In genomic region chr7:73185071-73185531, GRCm38 (mm10) we compare ENCODE assay signal across 10 mouse cellular contexts.
A peak's percentile ranks its signal among the peaks of the same experiment; 100 is the strongest.
DNase-seq lines count a peak whose midpoint lies in the region; ATAC-seq and TF ChIP-seq lines count a peak whose summit lies in the region.
"Had no signal": no experiment of that assay in that cellular context is flagged by ENCODE, and none has a peak within 500 bp of the region (broad histone marks: within the 10 kb centered on the region; RNA-seq: fewer than 3 reads in every experiment).

No protein-coding gene starts in this region.

- no peak overlapping the region for H3K4me2 ChIP-seq in hindbrain, embryonic 16.5 days (ENCODE audit: low read length)
- H3K4me2 ChIP-seq in midbrain, embryonic 15.5 days: no peak overlapping the region; the same call in 1 of the 2 replicates
- H3K4me2 ChIP-seq in liver, embryonic 12.5 days: no peak overlapping the region

- no peak for TF ChIP-seq CTCF in gastrocnemius, adult 2 months (IDR thresholded peaks at IDR 0.05)

- H3K4me3 ChIP-seq in hindbrain, embryonic 16.5 days (ENCODE audit: low read length): no peak overlapping the region
- H3K4me3 ChIP-seq in midbrain, embryonic 15.5 days: no peak overlapping the region
- H3K4me3 ChIP-seq in gastrocnemius, adult 2 months: no peak overlapping the region
- no peak overlapping the region for H3K4me3 ChIP-seq in liver, embryonic 12.5 days

- peaks cover 7% of the 10 kb centered on the region for H3K4me1 ChIP-seq in hindbrain, embryonic 16.5 days (ENCODE audit: control insufficient read depth, insufficient read depth, low read depth, low read length)
- peaks cover 16% of the 10 kb centered on the region for H3K4me1 ChIP-seq in midbrain, embryonic 15.5 days
- H3K4me1 ChIP-seq in liver, embryonic 12.5 days: no peaks in the 10 kb centered on the region

- H3K9me3 ChIP-seq in hindbrain, embryonic 16.5 days (ENCODE audit: control insufficient read depth, low read length): no peaks in the 10 kb centered on the region
- no peaks in the 10 kb centered on the region for H3K9me3 ChIP-seq in midbrain, embryonic 15.5 days
- H3K9me3 ChIP-seq in liver, embryonic 12.5 days (replicated peaks): peaks cover 22% of the 10 kb centered on the region

- H3K27me3 ChIP-seq in hindbrain, embryonic 16.5 days (replicated peaks; ENCODE audit: control insufficient read depth, insufficient read depth, low read length): no peaks in the 10 kb centered on the region
- no peaks in the 10 kb centered on the region for H3K27me3 ChIP-seq in midbrain, embryonic 15.5 days (replicated peaks)
- H3K27me3 ChIP-seq in liver, embryonic 12.5 days (replicated peaks): no peaks in the 10 kb centered on the region

- 17% methylated on average over 10 of the region's 10 CpGs for WGBS in hindbrain, embryonic 16.5 days
- 8% methylated on average over 10 of the region's 10 CpGs for WGBS in midbrain, embryonic 15.5 days
- WGBS in liver, embryonic 12.5 days (ENCODE audit: insufficient replicate concordance): 68% methylated on average over 10 of the region's 10 CpGs

- H3K9ac ChIP-seq in hindbrain, embryonic 16.5 days (ENCODE audit: low read depth, low read length): peak overlapping the region; percentile 7; the same call in 1 of the 2 replicates
- no peak overlapping the region for H3K9ac ChIP-seq in midbrain, embryonic 15.5 days
- no peak overlapping the region for H3K9ac ChIP-seq in liver, embryonic 12.5 days

- H3K36me3 ChIP-seq in hindbrain, embryonic 16.5 days (ENCODE audit: control insufficient read depth, insufficient read depth, low read length): no peaks in the 10 kb centered on the region
- H3K36me3 ChIP-seq in midbrain, embryonic 15.5 days (replicated peaks): no peaks in the 10 kb centered on the region
- H3K36me3 ChIP-seq in liver, embryonic 12.5 days: no peaks in the 10 kb centered on the region

- peak; percentile 74 for DNase-seq in brain, embryonic 18.5 days (ENCODE audit: low read depth, low spot score)
- peak; percentile 69 for DNase-seq in embryo, embryonic 9.5 days (ENCODE audit: extremely low spot score)
- DNase-seq in adrenal gland, adult 18-20 months (ENCODE audit: low spot score in 2 of 2): no peak
- no peak for DNase-seq in gastrocnemius, adult 2 months
- DNase-seq: gastrocnemius, postnatal 14 days; kidney, adult 9 months had no signal

- peak; percentile 97 for ATAC-seq in hindbrain, embryonic 16.5 days
- ATAC-seq in midbrain, embryonic 15.5 days (replicated peaks): peak; percentile 88
- no peak for ATAC-seq in liver, embryonic 12.5 days

- peak overlapping the region; percentile 69 for H3K27ac ChIP-seq in hindbrain, embryonic 16.5 days (ENCODE audit: low read depth, low read length)
- H3K27ac ChIP-seq in midbrain, embryonic 15.5 days: peak overlapping the region; percentile 78
- H3K27ac ChIP-seq in gastrocnemius, adult 2 months: no peak overlapping the region
- no peak overlapping the region for H3K27ac ChIP-seq in liver, embryonic 12.5 days
- H3K27ac ChIP-seq: stomach, postnatal 0 days had no signal

- intact Hi-C loops in gastrocnemius, adult 2 months (cut with DNase I): no loop called here

Comparison
In these comparisons a context has a peak if more than half of its experiments do, and no peak if none do; other contexts are left out.
1. DNase-seq: peak in brain, embryonic 18.5 days (single experiment) and embryo, embryonic 9.5 days (single experiment); none in adrenal gland, adult 18-20 months (0 of 2) and gastrocnemius, adult 2 months (single experiment).
2. H3K27ac ChIP-seq: peak in hindbrain, embryonic 16.5 days (single experiment) and midbrain, embryonic 15.5 days (single experiment); none in gastrocnemius, adult 2 months (single experiment) and liver, embryonic 12.5 days (single experiment).